Mouse (Mus musculus): Measurements from ENCODE around the gene Pspn. TPM values are rescaled to one million over a fixed set of nuclear protein-coding genes. Genes with fewer than 3 reads are reported as not detected.

Pspn gene
- polyA plus RNA-seq, 3 experiments from 2014 or later, result 0.82 to 1.5 TPM; not detected in 1

GRCm38 (mm10) chr17:56961880-56962279 is 37.9 kb downstream of the Pspn start:
- ATAC-seq, result no peak

GRCm38 (mm10) chr17:56958667-56959066 is 41.2 kb downstream of the Pspn start:
- no peak for ATAC-seq

GRCm38 (mm10) chr17:56957763-56958429 is 41.9 kb downstream of the Pspn start:
- no peak for ATAC-seq

- no peak for ATAC-seq
Observed at GRCm38 (mm10) chr17:56954871-56955270, 44.9 kb downstream of the Pspn start.

GRCm38 (mm10) chr17:56952639-56953038 is 47.2 kb downstream of the Pspn start:
- no peak for ATAC-seq

GRCm38 (mm10) chr17:56950915-56951314 is 48.9 kb downstream of the Pspn start:
- ATAC-seq, result no peak

Other genes starting within 250 kb of the Pspn start
- not detected for gene Nrtn, start 242.5 kb downstream of the Pspn start, polyA plus RNA-seq (2017; shearing (Covaris generic))
- 10 to 100 TPM; 16.2 to 34.6 (median 34.0) TPM for gene Dus3l, start 235.3 kb downstream of the Pspn start, polyA plus RNA-seq (2017; shearing (Covaris generic))
- under 1 TPM; 0.59 to 0.79 (median 0.75) TPM for gene Prr22, start 229.8 kb downstream of the Pspn start, polyA plus RNA-seq (2017; shearing (Covaris generic))
- gene Rfx2, start 169.0 kb downstream of the Pspn start, polyA plus RNA-seq (2017; shearing (Covaris generic)), result 1 to 10 TPM in 2 of 3 experiments, under 1 TPM in 1; 0.62 to 3.3 (median 1.5) TPM
- gene Acsbg2, start 125.6 kb downstream of the Pspn start, polyA plus RNA-seq (2017; shearing (Covaris generic)), result not detected
- under 1 TPM; 0.21 to 0.57 (median 0.28) TPM for gene 1700061G19Rik, start 124.5 kb downstream of the Pspn start, polyA plus RNA-seq (2017; shearing (Covaris generic))
- 1 to 10 TPM; 5.4 to 6.2 (median 5.6) TPM for gene Mllt1, start 64.6 kb downstream of the Pspn start, polyA plus RNA-seq (2017; shearing (Covaris generic))
- gene Acer1, start 17.9 kb downstream of the Pspn start, polyA plus RNA-seq (2017; shearing (Covaris generic)), result not detected
- 100 to 1,000 TPM in 2 of 3 experiments, 10 to 100 TPM in 1; 61.9 to 113 (median 112) TPM for gene Clpp, start 9.7 kb downstream of the Pspn start, polyA plus RNA-seq (2017; shearing (Covaris generic))
- gene Alkbh7, start 2.7 kb downstream of the Pspn start, polyA plus RNA-seq (2017; shearing (Covaris generic)), result 10 to 100 TPM; 20.3 to 29.1 (median 22.2) TPM
- 10 to 100 TPM; 66.8 to 86.1 (median 78.3) TPM for gene Gtf2f1, start 11.3 kb upstream of the Pspn start, polyA plus RNA-seq (2017; shearing (Covaris generic))
- gene Gm17949, start 11.5 kb upstream of the Pspn start, polyA plus RNA-seq (2017; shearing (Covaris generic)), result 1 to 10 TPM in 1 of 3 experiments, under 1 TPM in 2; 0.51 to 1.7 (median 0.67) TPM
- gene Khsrp, start 31.5 kb upstream of the Pspn start, polyA plus RNA-seq (2017; shearing (Covaris generic)), result 10 to 100 TPM; 17.4 to 36.4 (median 31.4) TPM
- not detected for gene Slc25a41, start 41.6 kb upstream of the Pspn start, polyA plus RNA-seq (2017; shearing (Covaris generic))
- 1 to 10 TPM in 1 of 3 experiments, under 1 TPM in 2; 0.94 to 2.4 (median 0.99) TPM for gene Crb3, start 59.1 kb upstream of the Pspn start, polyA plus RNA-seq (2017; shearing (Covaris generic))
- 1 to 10 TPM; 1.0 to 3.1 (median 2.6) TPM for gene Slc25a23, start 59.8 kb upstream of the Pspn start, polyA plus RNA-seq (2017; shearing (Covaris generic))
- gene Dennd1c, start 78.5 kb upstream of the Pspn start, polyA plus RNA-seq (2017; shearing (Covaris generic)), result 100 to 1,000 TPM; 183 to 288 (median 219) TPM
- gene Tubb4a, start 87.8 kb upstream of the Pspn start, polyA plus RNA-seq (2017; shearing (Covaris generic)), result 1 to 10 TPM; 2.2 to 5.4 (median 3.9) TPM
- gene Tnfsf9, start 105.3 kb upstream of the Pspn start, polyA plus RNA-seq (2017; shearing (Covaris generic)), result 10 to 100 TPM in 2 of 3 experiments, 1 to 10 TPM in 1; 9.6 to 30.9 (median 15.9) TPM
- 1 to 10 TPM; 1.6 to 5.2 (median 3.4) TPM for gene Cd70, start 149.8 kb upstream of the Pspn start, polyA plus RNA-seq (2017; shearing (Covaris generic))
- gene Tnfsf14, start 194.2 kb upstream of the Pspn start, polyA plus RNA-seq (2017; shearing (Covaris generic)), result 10 to 100 TPM; 13.3 to 15.2 (median 14.1) TPM
- 1 to 10 TPM; 1.0 to 3.6 (median 1.8) TPM for gene C3, start 228.1 kb upstream of the Pspn start, polyA plus RNA-seq (2017; shearing (Covaris generic))
- 10 to 100 TPM; 49.0 to 66.3 (median 56.5) TPM for gene Gpr108, start 248.4 kb upstream of the Pspn start, polyA plus RNA-seq (2017; shearing (Covaris generic))
- gene Trip10, start 249.4 kb upstream of the Pspn start, polyA plus RNA-seq (2017; shearing (Covaris generic)), result 1 to 10 TPM; 1.0 to 4.4 (median 3.6) TPM

Measured in inflammation-experienced regulatory T-cells, adult 6 months (primary cell).